Mouse (Mus musculus): ENCODE measurements at regions not wholly inside any gene's neighbourhood (a gene's known extent, or its start where the extent isn't known, plus 50 kb on each side); places are given as distances from the start of the nearest gene placed in this dataset.

DNA sequence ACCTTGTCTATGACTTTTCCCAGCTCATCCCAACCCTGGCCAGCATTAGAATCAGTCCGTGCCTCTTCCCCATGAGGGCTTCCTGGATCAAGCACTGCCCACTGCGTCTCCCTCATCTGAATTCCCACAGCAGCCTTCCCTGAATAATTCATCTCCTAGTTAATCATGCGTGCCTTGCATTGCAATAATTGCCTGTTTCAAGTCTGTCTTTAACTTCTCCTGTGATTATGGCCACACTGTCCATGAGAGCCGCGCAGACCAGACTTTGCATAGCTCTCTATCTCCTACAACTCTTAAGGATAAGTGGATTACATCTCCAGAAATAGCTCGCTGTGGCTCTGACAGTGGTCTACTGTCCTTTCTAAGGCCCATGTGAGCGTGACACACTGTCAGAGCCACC is 110.7 kb downstream of the Irs2 start:
- H3K4me3 ChIP-seq (ENCODE audit: low read length), result no peak overlapping the region
- H3K27ac ChIP-seq (ENCODE audit: low read length), result no peak overlapping the region
- H3K9me3 ChIP-seq (ENCODE audit: low read length), result no peaks in the 10 kb centered on the region
- WGBS, result 62% methylated on average over 7 of the region's 7 CpGs
- no peak overlapping the region for H3K4me2 ChIP-seq (replicated peaks; ENCODE audit: low read depth, low read length)
- no peak for ATAC-seq (ENCODE audit: low FRiP score, low TSS enrichment)
- H3K9ac ChIP-seq (replicated peaks; ENCODE audit: low read length), result no peak overlapping the region
- no peaks in the 10 kb centered on the region for H3K36me3 ChIP-seq (ENCODE audit: insufficient read depth, low read length)
- peaks cover 13% of the 10 kb centered on the region for H3K27me3 ChIP-seq (ENCODE audit: insufficient read depth, low read length)
- peaks cover 25% of the 10 kb centered on the region for H3K4me1 ChIP-seq (ENCODE audit: insufficient read depth, low read length)

GRCm38 (mm10) chr8:10895178-10895577 is 113.1 kb downstream of the Irs2 start:
- no peak overlapping the region for H3K4me2 ChIP-seq (replicated peaks; ENCODE audit: low read depth, low read length)
- H3K27me3 ChIP-seq (ENCODE audit: insufficient read depth, low read length), result peaks cover 4% of the 10 kb centered on the region; the same call in 1 of the 2 replicates
- ATAC-seq (ENCODE audit: low FRiP score, low TSS enrichment), result no peak
- no peak overlapping the region for H3K4me3 ChIP-seq (ENCODE audit: low read length)
- no peaks in the 10 kb centered on the region for H3K9me3 ChIP-seq (ENCODE audit: low read length)
- no peak overlapping the region for H3K27ac ChIP-seq (ENCODE audit: low read length)
- no peak overlapping the region for H3K9ac ChIP-seq (replicated peaks; ENCODE audit: low read length)
- H3K4me1 ChIP-seq (ENCODE audit: insufficient read depth, low read length), result peaks cover 24% of the 10 kb centered on the region
- no peaks in the 10 kb centered on the region for H3K36me3 ChIP-seq (ENCODE audit: insufficient read depth, low read length)
- 89% methylated on average over 2 of the region's 2 CpGs for whole genome bisulfite sequencing

GRCm38 (mm10) chr8:10894306-10894705 is 114.0 kb downstream of the Irs2 start:
- H3K27ac ChIP-seq (ENCODE audit: low read length), result no peak overlapping the region
- 61% methylated on average over 5 of the region's 5 CpGs for WGBS
- H3K4me3 ChIP-seq (ENCODE audit: low read length), result no peak overlapping the region
- H3K4me1 ChIP-seq (ENCODE audit: insufficient read depth, low read length), result peaks cover 15% of the 10 kb centered on the region
- H3K9ac ChIP-seq (replicated peaks; ENCODE audit: low read length), result no peak overlapping the region
- no peak overlapping the region for H3K4me2 ChIP-seq (replicated peaks; ENCODE audit: low read depth, low read length)
- no peak for ATAC-seq (ENCODE audit: low FRiP score, low TSS enrichment)
- H3K36me3 ChIP-seq (ENCODE audit: insufficient read depth, low read length), result no peaks in the 10 kb centered on the region
- peaks cover 4% of the 10 kb centered on the region; the same call in 1 of the 2 replicates for H3K27me3 ChIP-seq (ENCODE audit: insufficient read depth, low read length)
- no peaks in the 10 kb centered on the region for H3K9me3 ChIP-seq (ENCODE audit: low read length)

DNA sequence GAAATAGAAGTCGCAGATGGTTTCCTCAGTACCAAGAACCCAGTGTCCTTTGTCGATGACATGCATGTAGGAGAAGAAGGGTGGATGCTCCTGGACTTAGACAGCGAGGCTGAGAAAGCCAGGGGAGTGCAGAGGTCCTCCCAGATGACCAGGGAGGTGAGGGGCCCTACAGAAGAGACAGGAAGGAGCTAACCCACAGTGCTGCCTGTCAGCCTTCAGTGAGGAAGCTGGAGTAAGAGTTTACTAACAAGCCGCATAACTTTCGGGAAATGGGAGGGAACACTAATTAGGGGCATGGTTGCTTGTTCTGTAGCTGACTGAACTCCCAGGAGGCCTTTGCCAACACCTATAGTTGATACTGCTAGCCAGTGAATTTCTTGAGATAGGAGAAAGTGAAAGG is 114.5 kb downstream of the Irs2 start:
- peaks cover 9% of the 10 kb centered on the region; the same call in 1 of the 2 replicates for H3K4me1 ChIP-seq (ENCODE audit: insufficient read depth, low read length)
- H3K36me3 ChIP-seq (ENCODE audit: insufficient read depth, low read length), result no peaks in the 10 kb centered on the region
- ATAC-seq (ENCODE audit: low FRiP score, low TSS enrichment), result no peak
- H3K4me3 ChIP-seq (ENCODE audit: low read length), result no peak overlapping the region
- no peak overlapping the region for H3K27ac ChIP-seq (ENCODE audit: low read length)
- 67% methylated on average over 5 of the region's 5 CpGs for WGBS
- no peak overlapping the region for H3K9ac ChIP-seq (replicated peaks; ENCODE audit: low read length)
- no peaks in the 10 kb centered on the region for H3K9me3 ChIP-seq (ENCODE audit: low read length)
- H3K27me3 ChIP-seq (ENCODE audit: insufficient read depth, low read length), result peaks cover 4% of the 10 kb centered on the region; the same call in 1 of the 2 replicates
- H3K4me2 ChIP-seq (replicated peaks; ENCODE audit: low read depth, low read length), result no peak overlapping the region

- H3K9me3 ChIP-seq (ENCODE audit: low read length), result no peaks in the 10 kb centered on the region
- WGBS, result 98% methylated on average over 2 of the region's 2 CpGs
- no peaks in the 10 kb centered on the region for H3K36me3 ChIP-seq (ENCODE audit: insufficient read depth, low read length)
- no peak overlapping the region for H3K4me3 ChIP-seq (ENCODE audit: low read length)
- ATAC-seq (ENCODE audit: low FRiP score, low TSS enrichment), result no peak
- no peak overlapping the region for H3K9ac ChIP-seq (replicated peaks; ENCODE audit: low read length)
- no peaks in the 10 kb centered on the region for H3K4me1 ChIP-seq (ENCODE audit: insufficient read depth, low read length)
- peaks cover 4% of the 10 kb centered on the region; the same call in 1 of the 2 replicates for H3K27me3 ChIP-seq (ENCODE audit: insufficient read depth, low read length)
- no peak overlapping the region for H3K27ac ChIP-seq (ENCODE audit: low read length)
- no peak overlapping the region for H3K4me2 ChIP-seq (replicated peaks; ENCODE audit: low read depth, low read length)
Measured at GRCm38 (mm10) chr8:10891906-10892305, 116.4 kb downstream of the Irs2 start.

- H3K27me3 ChIP-seq (ENCODE audit: insufficient read depth, low read length), result 0 out of 2 replicates have a peak, but pooled peaks cover 4% of the 10 kb centered on the region
Measured at GRCm38 (mm10) chr8:10891440-10891839, 116.8 kb downstream of the Irs2 start.

GRCm38 (mm10) chr8:10885452-10885851 is 122.8 kb downstream of the Irs2 start:
- no peaks in the 10 kb centered on the region for H3K4me1 ChIP-seq (ENCODE audit: insufficient read depth, low read length)
- no peaks in the 10 kb centered on the region for H3K36me3 ChIP-seq (ENCODE audit: insufficient read depth, low read length)
- H3K9me3 ChIP-seq (ENCODE audit: low read length), result no peaks in the 10 kb centered on the region
- no peak overlapping the region for H3K4me3 ChIP-seq (ENCODE audit: low read length)
- no peaks in the 10 kb centered on the region for H3K27me3 ChIP-seq (ENCODE audit: insufficient read depth, low read length)
- no peak for ATAC-seq (ENCODE audit: low FRiP score, low TSS enrichment)
- WGBS, result 96% methylated on average over 3 of the region's 3 CpGs
- H3K4me2 ChIP-seq (replicated peaks; ENCODE audit: low read depth, low read length), result no peak overlapping the region
- no peak overlapping the region for H3K27ac ChIP-seq (ENCODE audit: low read length)
- no peak overlapping the region for H3K9ac ChIP-seq (replicated peaks; ENCODE audit: low read length)

More at GRCm38 (mm10) chr8:10891440-10891839, 116.8 kb downstream of the Irs2 start:
- no peak for ATAC-seq (ENCODE audit: low FRiP score, low TSS enrichment)
- Histone ChIP-seq H3K9ac (replicated peaks; ENCODE audit: low read length) (no peak overlapping the region), H3K4me2 (replicated peaks; ENCODE audit: low read depth, low read length) (no peak overlapping the region), H3K4me3 (ENCODE audit: low read length) (no peak overlapping the region), H3K4me1 (ENCODE audit: insufficient read depth, low read length) (no peaks in the 10 kb centered on the region), H3K36me3 (ENCODE audit: insufficient read depth, low read length) (no peaks in the 10 kb centered on the region), H3K27ac (ENCODE audit: low read length) (no peak overlapping the region), H3K9me3 (ENCODE audit: low read length) (no peaks in the 10 kb centered on the region)
- WGBS, result 89% methylated on average over 5 of the region's 5 CpGs

GRCm38 (mm10) chr8:10883418-10883817 is 124.8 kb downstream of the Irs2 start:
- Histone ChIP-seq H3K27ac (ENCODE audit: low read length) (no peak overlapping the region), H3K4me3 (ENCODE audit: low read length) (no peak overlapping the region), H3K9me3 (ENCODE audit: low read length) (no peaks in the 10 kb centered on the region), H3K4me1 (ENCODE audit: insufficient read depth, low read length) (no peaks in the 10 kb centered on the region), H3K4me2 (replicated peaks; ENCODE audit: low read depth, low read length) (no peak overlapping the region), H3K27me3 (ENCODE audit: insufficient read depth, low read length) (no peaks in the 10 kb centered on the region; the same call in 1 of the 2 replicates), H3K36me3 (ENCODE audit: insufficient read depth, low read length) (no peaks in the 10 kb centered on the region), H3K9ac (replicated peaks; ENCODE audit: low read length) (no peak overlapping the region)
- 72% methylated on average over 7 of the region's 7 CpGs for WGBS
- ATAC-seq (ENCODE audit: low FRiP score, low TSS enrichment), result no peak

GRCm38 (mm10) chr8:10882381-10882780 is 125.9 kb downstream of the Irs2 start:
- Histone ChIP-seq H3K4me1 (ENCODE audit: insufficient read depth, low read length) (no peaks in the 10 kb centered on the region), H3K9me3 (ENCODE audit: low read length) (no peaks in the 10 kb centered on the region), H3K4me3 (ENCODE audit: low read length) (no peak overlapping the region), H3K27me3 (ENCODE audit: insufficient read depth, low read length) (no peaks in the 10 kb centered on the region; the same call in 1 of the 2 replicates), H3K27ac (ENCODE audit: low read length) (no peak overlapping the region), H3K4me2 (replicated peaks; ENCODE audit: low read depth, low read length) (no peak overlapping the region), H3K36me3 (ENCODE audit: insufficient read depth, low read length) (no peaks in the 10 kb centered on the region), H3K9ac (replicated peaks; ENCODE audit: low read length) (no peak overlapping the region)
- no peak for ATAC-seq (ENCODE audit: low FRiP score, low TSS enrichment)
- 79% methylated on average over 5 of the region's 5 CpGs for WGBS

DNA sequence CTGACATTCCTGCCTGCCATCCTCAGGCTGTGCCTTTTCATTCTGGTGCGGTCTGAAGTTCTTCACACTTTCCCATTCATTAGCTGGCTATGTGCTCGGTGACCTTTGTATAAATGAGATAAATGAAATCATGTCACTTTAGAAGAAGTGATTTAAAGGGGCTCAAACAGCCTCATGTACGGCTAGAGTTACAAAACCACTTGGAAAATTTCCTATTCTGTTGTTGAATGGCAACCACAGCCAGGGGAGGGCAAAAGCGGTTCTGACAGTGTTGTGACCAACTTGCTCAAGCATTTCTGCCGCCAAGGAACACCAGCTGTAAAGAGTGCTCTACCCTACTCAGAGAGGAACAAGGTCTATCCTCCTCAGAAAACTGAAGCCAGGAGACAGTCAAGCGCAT is 128.4 kb downstream of the Irs2 start:
- WGBS, result 65% methylated on average over 6 of the region's 6 CpGs
- no peak overlapping the region for H3K4me3 ChIP-seq (ENCODE audit: low read length)
- no peak overlapping the region for H3K27ac ChIP-seq (ENCODE audit: low read length)
- ATAC-seq (ENCODE audit: low FRiP score, low TSS enrichment), result no peak
- no peaks in the 10 kb centered on the region for H3K9me3 ChIP-seq (ENCODE audit: low read length)
- peaks cover 4% of the 10 kb centered on the region; the same call in 1 of the 2 replicates for H3K27me3 ChIP-seq (ENCODE audit: insufficient read depth, low read length)
- H3K4me2 ChIP-seq (replicated peaks; ENCODE audit: low read depth, low read length), result no peak overlapping the region
- H3K9ac ChIP-seq (replicated peaks; ENCODE audit: low read length), result no peak overlapping the region
- H3K4me1 ChIP-seq (ENCODE audit: insufficient read depth, low read length), result no peaks in the 10 kb centered on the region
- H3K36me3 ChIP-seq (ENCODE audit: insufficient read depth, low read length), result no peaks in the 10 kb centered on the region

Data from kidney, embryonic 16.5 days (tissue).